Mouse (Mus musculus) midbrain, embryonic 14.5 days (tissue): ENCODE measurements at regions not wholly inside any gene's neighbourhood (a gene's known extent, or its start where the extent isn't known, plus 50 kb on each side); places are given as distances from the start of the nearest gene placed in this dataset.

Source experiments
- ATAC-seq: fragments of 200-750 bp; cut with Nextera tagmentation; 2 replicates; pipeline ENCODE4 v1.8.0; 2017; ENCODE audit warnings: moderate number of reproducible peaks, moderate library complexity; ENCODE audit not compliant: low FRiP score, low TSS enrichment
- DNase-seq: peaks from one replicate; pipeline ENCODE4 v3.0.0-alpha.2; 2015
- H3K27ac ChIP-seq: fragments of 300-500 bp; sonication (generic); replicated peaks from 2 replicates; pipeline ENCODE4 v1.5.1; 2014; ENCODE audit warnings: mild to moderate bottlenecking, low read depth, low read length, moderate library complexity
- H3K27me3 ChIP-seq: fragments of 300-500 bp; sonication (generic); 2 replicates; pipeline ENCODE4 v1.6.1; 2014; ENCODE audit warnings: low read length, control low read depth, mixed read lengths; ENCODE audit not compliant: control insufficient read depth, insufficient read depth
- H3K36me3 ChIP-seq: fragments of 300-500 bp; sonication (generic); 2 replicates; pipeline ENCODE4 v1.6.1; 2014; ENCODE audit warnings: low read length, control low read depth; ENCODE audit not compliant: control insufficient read depth, insufficient read depth
- H3K4me1 ChIP-seq: fragments of 300-500 bp; sonication (generic); 2 replicates; pipeline ENCODE4 v1.6.1; 2014; ENCODE audit warnings: mild to moderate bottlenecking, antibody characterized with exemption, low read length, control low read depth; ENCODE audit not compliant: control insufficient read depth, insufficient read depth
- H3K4me2 ChIP-seq: fragments of 300-500 bp; sonication (generic); 2 replicates; pipeline ENCODE4 v1.6.1; 2014; ENCODE audit warnings: mild to moderate bottlenecking, low read length, moderate library complexity
- H3K4me3 ChIP-seq: fragments of 300-500 bp; sonication (generic); replicated peaks from 2 replicates; pipeline ENCODE4 v1.5.1; 2014; ENCODE audit warnings: low read depth, low read length
- H3K9ac ChIP-seq: fragments of 300-500 bp; sonication (generic); replicated peaks from 2 replicates; pipeline ENCODE4 v1.6.1; 2014; ENCODE audit warnings: mild to moderate bottlenecking, low read length, moderate library complexity
- H3K9me3 ChIP-seq: fragments of 300-500 bp; sonication (generic); 2 replicates; pipeline ENCODE4 v1.6.1; 2016; ENCODE audit warnings: low read length, control low read depth, mixed read lengths; ENCODE audit not compliant: control insufficient read depth
- WGBS: fragments of 180-500 bp; shearing (Covaris S2); extraction: QIAGEN DNeasy Blood & Tissue Kit; methylation state at CpG from one replicate; pipeline ENCODE4 v1.1.7; 2014; 5-methylcytosine and 5-hydroxymethylcytosine counted together

DNA sequence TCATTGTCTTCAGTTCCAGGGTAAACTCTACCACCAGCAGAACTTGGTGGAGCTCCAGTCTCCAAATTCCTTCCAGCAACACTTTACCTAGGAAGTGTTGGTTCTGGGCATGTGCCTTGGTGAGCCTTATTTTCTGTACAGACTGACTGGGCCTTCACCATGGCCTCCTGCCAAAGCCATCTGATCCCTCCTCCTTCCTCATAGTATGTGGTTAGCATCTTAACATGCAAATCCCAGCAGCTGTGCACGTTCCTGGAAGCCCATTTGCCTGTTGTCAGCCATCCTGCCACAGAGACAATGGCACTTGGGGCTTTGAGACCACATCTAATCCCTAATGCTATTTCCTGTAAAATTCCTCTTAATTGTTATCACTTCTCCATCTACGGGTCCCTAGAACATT, 206.7 kb upstream of the Myt1l start:
- Histone ChIP-seq H3K27me3 (no peaks in the 10 kb centered on the region), H3K36me3 (no peaks in the 10 kb centered on the region), H3K9ac (no peak overlapping the region), H3K4me3 (no peak overlapping the region), H3K4me2 (no peak overlapping the region), H3K27ac (peak overlapping the region; percentile 21; the same call in 1 of the 2 replicates), H3K9me3 (no peaks in the 10 kb centered on the region), H3K4me1 (peaks cover 6% of the 10 kb centered on the region)
- no peak for ATAC-seq
- WGBS, result 10% methylated on average over 2 of the region's 2 CpGs
- DNase-seq, result peak; percentile 69

DNA sequence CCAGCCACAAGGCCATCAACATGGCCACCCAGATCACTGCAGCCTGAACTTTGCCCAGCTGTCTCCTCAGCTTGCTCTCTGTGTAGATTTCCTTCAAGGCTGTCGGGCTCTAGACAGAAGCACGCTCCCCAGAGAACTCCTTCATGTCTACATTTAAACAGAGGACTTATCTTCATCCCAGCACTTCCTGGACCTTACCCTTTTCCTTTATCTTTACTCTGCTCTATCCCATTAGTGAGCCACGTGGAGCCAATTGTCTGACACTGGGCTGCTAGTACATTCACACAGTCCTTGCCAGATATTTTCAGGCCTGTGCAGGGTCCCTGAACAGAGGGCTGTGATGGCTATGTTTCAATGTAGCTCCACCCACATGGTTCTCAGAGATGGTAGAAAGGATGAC, 204.7 kb upstream of the Myt1l start:
- Histone ChIP-seq H3K4me1 (peaks cover 6% of the 10 kb centered on the region), H3K27me3 (no peaks in the 10 kb centered on the region), H3K27ac (no peak overlapping the region), H3K4me3 (no peak overlapping the region), H3K9ac (no peak overlapping the region), H3K9me3 (no peaks in the 10 kb centered on the region), H3K36me3 (no peaks in the 10 kb centered on the region), H3K4me2 (no peak overlapping the region)
- peak; percentile 5 for DNase-seq
- 65% methylated on average over 3 of the region's 3 CpGs for WGBS
- no peak for ATAC-seq

DNA sequence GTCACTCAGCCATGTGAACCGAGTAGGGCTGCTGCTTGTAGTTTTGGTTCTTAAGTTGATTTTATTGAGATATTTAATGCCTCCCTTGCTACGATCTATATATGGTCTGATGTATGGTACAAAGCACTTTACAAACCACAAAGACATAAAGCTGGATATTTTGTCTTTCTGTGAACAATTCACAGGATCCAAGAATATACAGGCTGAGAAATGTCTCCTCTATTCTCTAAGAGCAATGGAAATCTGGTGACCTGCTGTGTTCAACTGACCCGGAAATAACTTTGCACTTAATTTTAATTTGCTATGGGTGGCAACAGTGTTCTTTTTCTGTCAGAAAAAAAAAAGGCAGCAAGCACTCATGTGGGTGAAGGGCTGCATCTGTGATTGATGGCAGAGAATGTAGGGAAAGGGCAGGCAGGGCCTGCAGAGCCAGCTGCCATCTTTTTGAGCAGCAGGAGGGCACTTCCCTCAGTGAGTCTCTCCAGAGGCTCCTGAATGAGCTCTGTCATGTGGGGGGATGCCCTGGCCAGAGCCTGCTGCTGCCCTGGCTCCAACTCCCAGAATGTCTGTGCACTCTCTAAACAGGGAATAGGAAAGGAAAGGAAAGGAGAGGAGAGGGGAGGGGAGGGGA, 192.2 kb upstream of the Myt1l start:
- Histone ChIP-seq H3K4me3 (no peak overlapping the region), H3K4me1 (no peaks in the 10 kb centered on the region), H3K27me3 (no peaks in the 10 kb centered on the region), H3K9ac (no peak overlapping the region), H3K4me2 (no peak overlapping the region), H3K9me3 (no peaks in the 10 kb centered on the region), H3K36me3 (no peaks in the 10 kb centered on the region), H3K27ac (no peak overlapping the region)
- DNase-seq, result peak; percentile 17
- WGBS, result 60% methylated on average over 3 of the region's 3 CpGs
- no peak for ATAC-seq

DNA sequence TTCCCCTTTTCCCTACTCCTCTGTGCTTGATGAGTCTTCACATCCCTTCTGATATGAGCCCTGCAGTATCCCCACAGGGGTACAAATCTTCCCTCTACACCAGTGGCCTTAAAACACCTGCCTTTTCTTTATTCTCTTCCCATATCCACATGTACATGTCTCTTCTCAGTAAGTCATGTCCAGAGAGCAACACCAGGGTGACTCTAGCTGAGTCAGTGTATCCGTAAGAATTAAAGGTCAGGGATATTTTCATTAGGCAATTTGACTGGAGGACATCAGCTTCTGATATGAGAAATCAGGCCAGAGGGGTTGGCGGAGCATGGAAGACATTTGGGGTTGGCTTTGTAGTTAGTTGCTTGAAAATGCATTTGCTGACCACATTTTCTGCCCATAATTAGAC, 190.8 kb upstream of the Myt1l start:
- DNase-seq (no peak), ATAC-seq (no peak)
- 85% methylated on average over 2 of the region's 2 CpGs for WGBS
- no peak overlapping the region for H3K9ac ChIP-seq
- H3K27ac ChIP-seq, result no peak overlapping the region
- no peaks in the 10 kb centered on the region for H3K27me3 ChIP-seq
- H3K36me3 ChIP-seq, result no peaks in the 10 kb centered on the region
- H3K4me3 ChIP-seq, result no peak overlapping the region
- no peaks in the 10 kb centered on the region for H3K9me3 ChIP-seq
- no peak overlapping the region for H3K4me2 ChIP-seq
- no peaks in the 10 kb centered on the region for H3K4me1 ChIP-seq

DNA sequence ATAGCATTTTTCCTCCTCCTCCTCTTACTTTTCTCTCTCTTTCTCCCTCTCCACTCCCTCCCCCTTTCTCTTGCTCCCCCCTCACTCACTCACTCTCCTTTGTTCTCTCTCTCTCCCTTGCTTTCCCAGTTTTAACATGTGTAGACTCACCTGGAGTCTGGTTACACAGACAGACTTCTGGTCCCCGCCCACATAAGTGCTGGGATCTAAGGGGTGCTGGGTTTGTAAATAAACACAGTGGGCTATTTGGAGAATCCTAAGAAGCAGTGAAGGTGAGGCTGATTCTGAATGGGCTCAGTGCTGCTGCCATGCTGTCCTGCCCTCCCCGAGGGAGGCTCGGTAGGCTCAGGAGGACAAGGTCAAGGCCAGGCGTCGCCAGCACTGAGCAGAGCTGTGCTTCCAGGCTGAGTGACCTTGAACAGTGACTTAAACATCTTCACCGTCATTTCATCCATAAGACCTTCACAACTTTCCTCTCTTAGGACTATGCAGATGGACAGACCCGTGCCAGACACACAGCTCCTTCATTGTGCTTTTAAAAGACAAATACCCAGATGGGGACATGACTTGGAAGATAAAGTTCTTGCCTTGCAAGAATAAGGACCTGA, 186.7 kb upstream of the Myt1l start:
- ATAC-seq, result no peak

DNA sequence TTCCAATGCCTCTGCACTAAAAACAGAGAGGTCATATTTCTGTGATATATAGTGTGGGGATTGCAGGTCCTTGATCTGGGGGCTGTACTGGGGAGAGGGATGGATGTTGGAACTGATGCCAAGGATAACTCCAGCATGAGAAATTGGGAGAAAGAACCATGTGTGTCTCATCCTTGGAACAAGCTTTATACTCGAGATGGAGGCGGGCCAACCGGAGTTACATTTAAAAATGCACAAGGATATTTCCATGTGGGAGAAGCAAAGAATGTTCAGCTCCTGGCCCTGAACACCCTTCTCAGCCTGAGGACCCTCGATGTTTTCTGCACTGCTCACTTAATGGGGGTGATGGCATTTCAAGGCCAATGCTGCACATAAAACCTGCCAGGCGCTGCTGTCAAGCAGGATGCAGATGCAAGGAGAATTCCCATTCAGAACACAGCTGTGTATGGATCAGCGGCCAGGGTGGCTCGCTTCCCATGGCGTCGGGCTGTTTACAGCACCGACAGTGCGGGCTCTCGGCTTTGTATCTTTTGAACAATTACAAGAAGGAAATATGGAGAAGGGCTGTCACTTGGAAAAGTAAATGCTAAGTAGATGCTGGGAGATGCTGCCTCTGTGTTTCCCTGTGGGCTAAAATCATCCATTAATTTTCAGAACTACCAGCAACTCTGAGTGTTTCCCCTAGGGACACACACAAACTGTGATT, 184.9 kb upstream of the Myt1l start:
- H3K9ac ChIP-seq, result no peak overlapping the region
- H3K4me1 ChIP-seq, result no peaks in the 10 kb centered on the region
- H3K4me3 ChIP-seq, result no peak overlapping the region
- ATAC-seq (no peak), DNase-seq (peak; percentile 56)
- H3K27me3 ChIP-seq, result no peaks in the 10 kb centered on the region
- H3K4me2 ChIP-seq, result no peak overlapping the region
- H3K36me3 ChIP-seq, result no peaks in the 10 kb centered on the region
- H3K27ac ChIP-seq, result peak overlapping the region; percentile 58
- no peaks in the 10 kb centered on the region for H3K9me3 ChIP-seq
- WGBS, result 55% methylated on average over 12 of the region's 12 CpGs

More for the DNA sequence above, 186.7 kb upstream of the Myt1l start:
- no peaks in the 10 kb centered on the region for H3K9me3 ChIP-seq
- H3K36me3 ChIP-seq, result no peaks in the 10 kb centered on the region
- H3K27me3 ChIP-seq, result no peaks in the 10 kb centered on the region
- no peak overlapping the region for H3K9ac ChIP-seq
- H3K4me3 ChIP-seq, result no peak overlapping the region
- H3K4me1 ChIP-seq, result no peaks in the 10 kb centered on the region
- DNase-seq, result no peak
- 71% methylated on average over 7 of the region's 7 CpGs for WGBS
- no peak overlapping the region for H3K4me2 ChIP-seq
- H3K27ac ChIP-seq, result no peak overlapping the region

DNA sequence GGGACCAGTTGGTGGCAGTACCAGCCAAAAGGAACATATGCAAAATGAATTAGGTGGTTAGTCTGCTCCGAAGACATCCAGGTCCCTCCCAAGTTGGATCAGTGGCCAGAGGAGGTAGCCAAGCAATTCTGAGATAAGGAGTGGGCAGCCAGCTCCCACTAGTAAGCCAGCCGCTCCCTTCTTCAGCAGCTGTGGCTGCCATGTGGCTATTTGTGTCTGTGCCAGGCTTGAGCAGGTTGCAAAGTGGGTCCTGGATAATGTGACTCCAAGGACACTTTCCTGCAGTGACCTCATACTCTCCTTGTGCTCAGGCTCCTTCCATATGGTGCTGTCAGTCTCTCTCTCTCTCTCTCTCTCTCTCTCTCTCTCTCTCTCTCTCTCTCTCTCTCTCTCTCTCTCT, 179.5 kb upstream of the Myt1l start:
- DNase-seq (no peak), ATAC-seq (no peak)
- Histone ChIP-seq H3K4me2 (no peak overlapping the region), H3K9ac (no peak overlapping the region), H3K27me3 (no peaks in the 10 kb centered on the region), H3K4me1 (peaks cover 7% of the 10 kb centered on the region), H3K27ac (no peak overlapping the region), H3K9me3 (no peaks in the 10 kb centered on the region), H3K4me3 (no peak overlapping the region), H3K36me3 (no peaks in the 10 kb centered on the region)
- 94% methylated on average over 2 of the region's 2 CpGs for WGBS

DNA sequence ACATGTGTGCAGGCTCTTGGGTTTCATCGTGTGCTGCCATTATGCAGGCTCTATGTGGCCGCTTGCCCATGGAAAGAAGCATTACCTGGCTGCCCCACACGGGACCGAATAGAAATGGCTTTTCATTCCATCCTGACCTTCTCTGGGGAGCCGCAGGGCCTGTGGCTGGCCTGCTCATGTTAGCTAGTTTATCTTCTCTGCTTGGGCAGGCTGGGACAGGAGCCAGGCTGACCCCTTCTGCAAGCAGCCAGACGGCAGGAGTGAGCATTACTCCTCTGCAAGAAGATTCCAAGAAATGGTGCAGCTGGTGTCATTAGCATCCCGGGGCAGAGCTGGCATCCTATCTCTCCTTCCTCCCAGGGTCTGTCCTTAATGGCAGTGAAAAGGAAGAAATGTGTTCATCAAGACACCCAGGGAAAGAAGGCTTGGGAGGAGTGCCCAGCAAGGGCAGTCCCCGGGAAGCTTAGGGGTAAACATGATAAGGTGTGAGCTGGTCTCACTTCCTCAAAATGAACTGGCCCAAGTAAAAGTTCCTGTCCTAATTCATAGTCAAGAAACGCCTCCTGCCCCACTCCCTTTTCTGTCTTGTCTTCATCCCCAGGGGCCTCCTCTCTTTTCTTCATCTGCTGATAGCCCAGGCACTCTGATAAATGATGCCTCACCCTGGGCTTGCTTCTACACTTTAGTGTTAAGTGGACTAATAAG, 178.9 kb upstream of the Myt1l start:
- H3K4me3 ChIP-seq, result no peak overlapping the region
- no peak overlapping the region for H3K4me2 ChIP-seq
- ATAC-seq (no peak), DNase-seq (no peak)
- H3K9ac ChIP-seq, result no peak overlapping the region
- no peaks in the 10 kb centered on the region for H3K27me3 ChIP-seq
- H3K4me1 ChIP-seq, result peaks cover 11% of the 10 kb centered on the region
- no peak overlapping the region for H3K27ac ChIP-seq
- WGBS, result 71% methylated on average over 9 of the region's 9 CpGs
- no peaks in the 10 kb centered on the region for H3K36me3 ChIP-seq
- no peaks in the 10 kb centered on the region for H3K9me3 ChIP-seq
